In genomic region chr5:149514087-149514671, GRCm38 (mm10) we compare ENCODE assay signal across 9 mouse cellular contexts. TPM values are rescaled to one million over a fixed set of nuclear protein-coding genes. Genes with fewer than 3 reads are reported as not detected.
DNase-seq lines count a peak whose midpoint lies in the region; ATAC-seq and TF ChIP-seq lines count a peak whose summit lies in the region.
"Had no signal": no experiment of that assay in that cellular context is flagged by ENCODE, and none has a peak within 500 bp of the region (broad histone marks: within the 10 kb centered on the region; RNA-seq: fewer than 3 reads in every experiment).

No protein-coding gene starts in this region.

- no peaks in the 10 kb centered on the region for H3K36me3 ChIP-seq in embryonic facial prominence, embryonic 10.5 days (replicated peaks)
- no peaks in the 10 kb centered on the region for H3K36me3 ChIP-seq in heart, embryonic 10.5 days
- no peaks in the 10 kb centered on the region for H3K36me3 ChIP-seq in lung, postnatal 0 days (ENCODE audit: insufficient read depth, low read length)

- TF ChIP-seq EP300 in lung, postnatal 0 days (IDR thresholded peaks at IDR 0.05), result no peak

- no peaks in the 10 kb centered on the region for H3K9me3 ChIP-seq in embryonic facial prominence, embryonic 10.5 days
- no peaks in the 10 kb centered on the region for H3K9me3 ChIP-seq in heart, embryonic 10.5 days
- H3K9me3 ChIP-seq in lung, postnatal 0 days (ENCODE audit: low read length), result no peaks in the 10 kb centered on the region

- peaks cover 26% of the 10 kb centered on the region for H3K4me1 ChIP-seq in embryonic facial prominence, embryonic 10.5 days
- peaks cover 30% of the 10 kb centered on the region for H3K4me1 ChIP-seq in heart, embryonic 10.5 days
- peaks cover 7% of the 10 kb centered on the region; the same call in 1 of the 2 replicates for H3K4me1 ChIP-seq in lung, postnatal 0 days (ENCODE audit: insufficient read depth, low read depth, low read length)

- DNase-seq in gastrocnemius, adult 18-20 months (ENCODE audit: low spot score), result peak; percentile 40
- DNase-seq in gastrocnemius, adult 8-10 months (ENCODE audit: low spot score in 2 of 2), result no peak
- DNase-seq in embryonic facial prominence, embryonic 10.5 days (ENCODE audit: low spot score), result peak; percentile 56
- DNase-seq in heart, embryonic 10.5 days (ENCODE audit: low spot score), result peak; percentile 90
- peak; percentile 19 for DNase-seq in kidney, adult 18-20 months
- peak; percentile 72 for DNase-seq in lung, postnatal 0 days (ENCODE audit: low spot score)
- peak; percentile 55 for DNase-seq in right cerebral cortex, postnatal 4 days
- DNase-seq in B cell, adult 2 months, result no peak

- peak overlapping the region; percentile 74 for H3K27ac ChIP-seq in embryonic facial prominence, embryonic 10.5 days (replicated peaks)
- peak overlapping the region; percentile 86 for H3K27ac ChIP-seq in heart, embryonic 10.5 days
- peak overlapping the region; percentile 7; the same call in 1 of the 2 replicates for H3K27ac ChIP-seq in lung, postnatal 0 days (ENCODE audit: low read length)

- ATAC-seq in lung, postnatal 0 days, result peak; percentile 73

- TF ChIP-seq CTCF in lung, postnatal 0 days (IDR thresholded peaks at IDR 0.05), result peak; percentile 42

- WGBS in embryonic facial prominence, embryonic 10.5 days, result 24% methylated on average over 14 of the region's 14 CpGs
- 19% methylated on average over 14 of the region's 14 CpGs for WGBS in heart, embryonic 10.5 days
- WGBS in lung, postnatal 0 days, result 3% methylated on average over 14 of the region's 14 CpGs

- H3K4me3 ChIP-seq in embryonic facial prominence, embryonic 10.5 days, result 0 out of 2 replicates have a peak overlapping the region, but pooled peaks have one; percentile 8
- peak overlapping the region; percentile 43 for H3K4me3 ChIP-seq in heart, embryonic 10.5 days
- H3K4me3 ChIP-seq in lung, postnatal 0 days (ENCODE audit: low read depth, low read length), result no peak overlapping the region
- H3K4me3 ChIP-seq: erythroblast, embryonic 14.5 days had no signal

- H3K4me2 ChIP-seq in lung, postnatal 0 days (replicated peaks; ENCODE audit: low read depth, low read length), result peak overlapping the region; percentile 46

- H3K27me3 ChIP-seq in embryonic facial prominence, embryonic 10.5 days (replicated peaks; ENCODE audit: low read depth, poor library complexity, severe bottlenecking), result 0 out of 2 replicates have a peak, but pooled peaks cover 3% of the 10 kb centered on the region
- H3K27me3 ChIP-seq in heart, embryonic 10.5 days (ENCODE audit: insufficient read depth, poor library complexity, severe bottlenecking), result no peaks in the 10 kb centered on the region; the same call in 1 of the 2 replicates
- no peaks in the 10 kb centered on the region for H3K27me3 ChIP-seq in lung, postnatal 0 days (replicated peaks; ENCODE audit: insufficient read depth, low read length)

- H3K9ac ChIP-seq in lung, postnatal 0 days (replicated peaks; ENCODE audit: low read depth), result no peak overlapping the region

RNA-seq across cellular contexts. Expression of gene Wdr95, which starts 14.3 kb away (rescaled TPM):
- not detected for total RNA-seq in gastrocnemius, adult 18-20 months (2021)
- total RNA-seq in gastrocnemius, adult 8-10 months (2022), result not detected
- not detected in 2 replicates for polyA plus RNA-seq in embryonic facial prominence, embryonic 10.5 days (2016; fragmentation: Nextera tagmentation; extraction: Ambion mirVana)
- polyA plus RNA-seq in heart, embryonic 10.5 days (2016; fragmentation: Nextera tagmentation; extraction: Ambion mirVana), result not detected in 2 replicates
- polyA plus RNA-seq in lung, postnatal 0 days (2015; fragmentation: Nextera tagmentation; extraction: Ambion mirVana), result 0.29 and 0.36 TPM in 2 replicates
- polyA plus RNA-seq: erythroblast, embryonic 14.5 days had no signal

Comparison
In these comparisons a context has a peak if more than half of its experiments do, and no peak if none do; other contexts are left out.
1. DNase-seq: peak in gastrocnemius, adult 18-20 months (single experiment), embryonic facial prominence, embryonic 10.5 days (single experiment), heart, embryonic 10.5 days (single experiment), kidney, adult 18-20 months (single experiment), lung, postnatal 0 days (single experiment) and right cerebral cortex, postnatal 4 days (single experiment); none in gastrocnemius, adult 8-10 months (0 of 2) and B cell, adult 2 months (0 of 2).
2. H3K27ac ChIP-seq: peak in every context shown above with its lines; median percentile 86 in heart, embryonic 10.5 days; 74 in embryonic facial prominence, embryonic 10.5 days; 7 in lung, postnatal 0 days.